Mouse (Mus musculus) liver, embryonic 16.5 days (tissue): ENCODE data around the gene Itprid2. TPM values are rescaled to one million over a fixed set of nuclear protein-coding genes. Genes with fewer than 3 reads are reported as not detected.

Experiments used
- ATAC-seq: fragments of 200-750 bp; cut with Nextera tagmentation; 2 replicates; pipeline ENCODE4 v1.8.0; 2017; ENCODE audit warnings: low read depth, mild to moderate bottlenecking, moderate number of reproducible peaks, moderate library complexity
- H3K27ac ChIP-seq: fragments of 300-500 bp; sonication (generic); 2 replicates; pipeline ENCODE4 v1.5.1; 2014; ENCODE audit warnings: mild to moderate bottlenecking, low read length
- H3K27me3 ChIP-seq: fragments of 300-500 bp; sonication (generic); 2 replicates; pipeline ENCODE4 v1.6.1; 2014; ENCODE audit warnings: low read depth, low read length, mixed read lengths; ENCODE audit not compliant: control insufficient read depth, insufficient read depth
- H3K36me3 ChIP-seq: fragments of 300-500 bp; sonication (generic); 2 replicates; pipeline ENCODE4 v1.6.1; 2014; ENCODE audit warnings: mild to moderate bottlenecking; ENCODE audit not compliant: control insufficient read depth, insufficient read depth
- H3K4me1 ChIP-seq: fragments of 300-500 bp; sonication (generic); 2 replicates; pipeline ENCODE4 v1.6.1; 2014; ENCODE audit warnings: low read depth, low read length, mixed read lengths; ENCODE audit not compliant: control insufficient read depth
- H3K4me2 ChIP-seq: fragments of 300-500 bp; sonication (generic); 2 replicates; pipeline ENCODE4 v1.6.1; 2014; ENCODE audit warnings: low read depth, low read length, mixed read lengths
- H3K4me3 ChIP-seq: fragments of 300-500 bp; sonication (generic); 2 replicates; pipeline ENCODE4 v1.5.1; 2014; ENCODE audit warnings: low read depth, mild to moderate bottlenecking, low read length
- H3K9ac ChIP-seq: fragments of 300-500 bp; sonication (generic); 2 replicates; pipeline ENCODE4 v1.6.1; 2014; ENCODE audit warnings: low read depth, low read length
- H3K9me3 ChIP-seq: fragments of 300-500 bp; sonication (generic); replicated peaks from 2 replicates; pipeline ENCODE4 v1.6.1; 2016; ENCODE audit warnings: low read length; ENCODE audit not compliant: control insufficient read depth
- WGBS: fragments of 180-500 bp; shearing (Covaris S2); extraction: QIAGEN DNeasy Blood & Tissue Kit; methylation state at CpG from one replicate; pipeline ENCODE4 v1.1.7; 2014; ENCODE audit not compliant: insufficient replicate concordance; 5-methylcytosine and 5-hydroxymethylcytosine counted together
- polyA plus RNA-seq: library from polyadenylated mRNA; unstranded; fragments of >200 nt; fragmentation: Nextera tagmentation; extraction: Ambion mirVana; gene quantifications from 2 replicates; pipeline ENCODE4 v1.2.1, GENCODE M21; 2015

Itprid2 gene
- polyA plus RNA-seq, 1 experiment from 2014 or later, result 4.3 TPM

- Histone ChIP-seq H3K9me3 (no peaks in the 10 kb centered on the region), H3K4me2 (no peak overlapping the region), H3K36me3 (no peaks in the 10 kb centered on the region; the same call in 1 of the 2 replicates), H3K9ac (no peak overlapping the region), H3K27ac (no peak overlapping the region), H3K4me1 (peaks cover 4% of the 10 kb centered on the region), H3K4me3 (no peak overlapping the region), H3K27me3 (no peaks in the 10 kb centered on the region)
- WGBS, result 80% methylated on average over 4 of the region's 4 CpGs
- no peak for ATAC-seq
Observed at GRCm38 (mm10) chr2:79638924-79639323, 3.8 kb downstream of the Itprid2 start.

- H3K27me3 ChIP-seq, result no peaks in the 10 kb centered on the region
- H3K4me3 ChIP-seq, result no peak overlapping the region
- H3K9me3 ChIP-seq, result no peaks in the 10 kb centered on the region
- H3K27ac ChIP-seq, result no peak overlapping the region
- H3K4me2 ChIP-seq, result no peak overlapping the region
- no peaks in the 10 kb centered on the region for H3K4me1 ChIP-seq
- no peak for ATAC-seq
- no peak overlapping the region for H3K9ac ChIP-seq
- H3K36me3 ChIP-seq, result no peaks in the 10 kb centered on the region; the same call in 1 of the 2 replicates
- WGBS, result 47% methylated on average over 4 of the region's 4 CpGs
Observed at GRCm38 (mm10) chr2:79646237-79646688, 11.1 kb downstream of the Itprid2 start.

GRCm38 (mm10) chr2:79647094-79647493 lies 11.9 kb downstream of the Itprid2 start:
- no peak overlapping the region for H3K27ac ChIP-seq
- H3K4me3 ChIP-seq, result no peak overlapping the region
- WGBS, result 63% methylated on average over 4 of the region's 4 CpGs
- H3K4me2 ChIP-seq, result no peak overlapping the region
- no peaks in the 10 kb centered on the region for H3K27me3 ChIP-seq
- ATAC-seq, result no peak
- H3K4me1 ChIP-seq, result no peaks in the 10 kb centered on the region
- no peaks in the 10 kb centered on the region; the same call in 1 of the 2 replicates for H3K36me3 ChIP-seq
- H3K9ac ChIP-seq, result no peak overlapping the region
- no peaks in the 10 kb centered on the region for H3K9me3 ChIP-seq

- Histone ChIP-seq H3K9me3 (no peaks in the 10 kb centered on the region), H3K27me3 (no peaks in the 10 kb centered on the region), H3K36me3 (no peaks in the 10 kb centered on the region; the same call in 1 of the 2 replicates), H3K4me1 (no peaks in the 10 kb centered on the region), H3K27ac (no peak overlapping the region), H3K4me2 (no peak overlapping the region), H3K9ac (no peak overlapping the region), H3K4me3 (no peak overlapping the region)
- WGBS, result 51% methylated on average over 2 of the region's 2 CpGs
- ATAC-seq, result no peak
Observed at GRCm38 (mm10) chr2:79647728-79648127, 12.6 kb downstream of the Itprid2 start.

- Histone ChIP-seq H3K36me3 (no peaks in the 10 kb centered on the region), H3K4me3 (no peak overlapping the region), H3K9me3 (no peaks in the 10 kb centered on the region), H3K4me1 (no peaks in the 10 kb centered on the region), H3K27ac (peak overlapping the region; percentile 31; the same call in 1 of the 2 replicates), H3K27me3 (no peaks in the 10 kb centered on the region), H3K9ac (no peak overlapping the region), H3K4me2 (0 out of 2 replicates have a peak overlapping the region, but pooled peaks have one; percentile 1)
- WGBS, result 64% methylated on average over 3 of the region's 3 CpGs
- peak; percentile 11; the same call in 1 of the 2 replicates for ATAC-seq
Observed at GRCm38 (mm10) chr2:79651185-79651584, 16.0 kb downstream of the Itprid2 start.

GRCm38 (mm10) chr2:79651701-79652100 lies 16.5 kb downstream of the Itprid2 start:
- H3K27me3 ChIP-seq, result no peaks in the 10 kb centered on the region
- no peaks in the 10 kb centered on the region for H3K9me3 ChIP-seq
- WGBS, result 56% methylated on average over 3 of the region's 3 CpGs
- H3K27ac ChIP-seq, result no peak overlapping the region
- no peak overlapping the region for H3K4me3 ChIP-seq
- H3K4me2 ChIP-seq, result no peak overlapping the region; the same call in 1 of the 2 replicates
- H3K36me3 ChIP-seq, result no peaks in the 10 kb centered on the region
- no peaks in the 10 kb centered on the region for H3K4me1 ChIP-seq
- no peak for ATAC-seq
- H3K9ac ChIP-seq, result no peak overlapping the region

- Histone ChIP-seq H3K4me2 (no peak overlapping the region), H3K9me3 (no peaks in the 10 kb centered on the region), H3K9ac (no peak overlapping the region), H3K27me3 (no peaks in the 10 kb centered on the region), H3K4me3 (no peak overlapping the region), H3K4me1 (no peaks in the 10 kb centered on the region), H3K36me3 (no peaks in the 10 kb centered on the region), H3K27ac (no peak overlapping the region)
- ATAC-seq, result no peak
- WGBS, result 65% methylated on average over 4 of the region's 4 CpGs
Observed at GRCm38 (mm10) chr2:79652502-79652901, 17.4 kb downstream of the Itprid2 start.

- no peak overlapping the region for H3K4me2 ChIP-seq
- peak; percentile 64 for ATAC-seq
- H3K27me3 ChIP-seq, result no peaks in the 10 kb centered on the region
- no peaks in the 10 kb centered on the region for H3K9me3 ChIP-seq
- H3K36me3 ChIP-seq, result no peaks in the 10 kb centered on the region; the same call in 1 of the 2 replicates
- no peaks in the 10 kb centered on the region for H3K4me1 ChIP-seq
- no peak overlapping the region for H3K27ac ChIP-seq
- no peak overlapping the region for H3K4me3 ChIP-seq
- no peak overlapping the region for H3K9ac ChIP-seq
- WGBS, result 52% methylated on average over 6 of the region's 6 CpGs
Observed at GRCm38 (mm10) chr2:79653093-79653808, 18.1 kb downstream of the Itprid2 start.

- Histone ChIP-seq H3K4me3 (no peak overlapping the region), H3K36me3 (no peaks in the 10 kb centered on the region; the same call in none of the 2 replicates), H3K27me3 (no peaks in the 10 kb centered on the region), H3K9me3 (no peaks in the 10 kb centered on the region), H3K4me2 (no peak overlapping the region), H3K27ac (no peak overlapping the region), H3K9ac (no peak overlapping the region), H3K4me1 (no peaks in the 10 kb centered on the region)
- no peak for ATAC-seq
- WGBS, result 81% methylated on average over 2 of the region's 2 CpGs
Observed at GRCm38 (mm10) chr2:79653809-79654164, 18.6 kb downstream of the Itprid2 start.
